Mouse (Mus musculus) megakaryocyte, adult 5-6 weeks (primary cell): ENCODE measurements around the gene Gm20388. TPM values are rescaled to one million over a fixed set of nuclear protein-coding genes. Genes with fewer than 3 reads are reported as not detected.

Experiments used
- ATAC-seq: 2 replicates; pipeline ENCODE4 v1.8.0; 2016; ENCODE audit warnings: mild to moderate bottlenecking, inconsistent platforms; ENCODE audit not compliant: poor library complexity, severe bottlenecking
- total RNA-seq, 2 experiments: library from RNA; stranded (forward) in 1 of 2; stranded (reverse) in 1 of 2; fragments of 153-499, 151-499 nt in 1 of 2; fragments of 221-1000, 200-1000 nt in 1 of 2; gene quantifications; 2 replicates each; pipeline versions ENCODE4 v1.2.3 to v1.2.4; 2015 to 2017

Gm20388 gene
- total RNA-seq, 2 experiments from 2014 or later = 7.6 to 15.5 TPM

DNA sequence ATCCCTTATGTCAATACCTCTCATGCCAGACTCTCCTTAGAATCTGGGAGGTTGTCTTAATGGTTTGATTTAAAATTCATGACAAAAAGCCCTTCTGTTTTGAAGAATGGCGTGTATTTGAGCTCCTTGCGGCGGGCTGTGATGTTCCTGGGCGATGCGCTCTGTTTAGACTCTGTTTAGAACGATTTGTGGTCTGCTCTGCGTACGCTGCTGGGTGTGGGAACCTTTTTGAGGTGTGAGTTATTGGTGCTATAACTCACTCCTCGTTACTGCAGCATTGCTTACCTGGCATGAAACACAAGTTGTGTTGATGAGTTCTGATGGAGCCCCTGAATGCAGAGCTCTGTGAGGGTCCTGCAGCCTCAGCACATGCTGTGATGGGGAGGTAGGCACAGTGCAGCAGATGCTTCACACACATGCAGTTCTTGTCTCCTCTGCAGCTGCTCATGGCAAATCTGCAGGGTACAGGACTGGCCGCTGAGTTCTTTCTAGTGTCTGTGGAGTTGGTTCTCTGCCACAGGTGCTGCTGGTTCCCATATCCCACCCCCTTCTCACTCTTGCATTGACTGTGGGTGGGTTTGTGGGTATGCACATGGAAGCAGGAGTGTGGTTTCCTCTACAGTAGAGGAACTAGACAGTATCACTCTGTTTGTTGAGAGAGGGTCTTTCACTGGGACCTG is 4363.9 kb downstream of the Gm20388 start:
- ATAC-seq = no peak

GRCm38 (mm10) chr8:124275377-124276071 is 4364.9 kb downstream of the Gm20388 start:
- ATAC-seq = peak; percentile 41

DNA sequence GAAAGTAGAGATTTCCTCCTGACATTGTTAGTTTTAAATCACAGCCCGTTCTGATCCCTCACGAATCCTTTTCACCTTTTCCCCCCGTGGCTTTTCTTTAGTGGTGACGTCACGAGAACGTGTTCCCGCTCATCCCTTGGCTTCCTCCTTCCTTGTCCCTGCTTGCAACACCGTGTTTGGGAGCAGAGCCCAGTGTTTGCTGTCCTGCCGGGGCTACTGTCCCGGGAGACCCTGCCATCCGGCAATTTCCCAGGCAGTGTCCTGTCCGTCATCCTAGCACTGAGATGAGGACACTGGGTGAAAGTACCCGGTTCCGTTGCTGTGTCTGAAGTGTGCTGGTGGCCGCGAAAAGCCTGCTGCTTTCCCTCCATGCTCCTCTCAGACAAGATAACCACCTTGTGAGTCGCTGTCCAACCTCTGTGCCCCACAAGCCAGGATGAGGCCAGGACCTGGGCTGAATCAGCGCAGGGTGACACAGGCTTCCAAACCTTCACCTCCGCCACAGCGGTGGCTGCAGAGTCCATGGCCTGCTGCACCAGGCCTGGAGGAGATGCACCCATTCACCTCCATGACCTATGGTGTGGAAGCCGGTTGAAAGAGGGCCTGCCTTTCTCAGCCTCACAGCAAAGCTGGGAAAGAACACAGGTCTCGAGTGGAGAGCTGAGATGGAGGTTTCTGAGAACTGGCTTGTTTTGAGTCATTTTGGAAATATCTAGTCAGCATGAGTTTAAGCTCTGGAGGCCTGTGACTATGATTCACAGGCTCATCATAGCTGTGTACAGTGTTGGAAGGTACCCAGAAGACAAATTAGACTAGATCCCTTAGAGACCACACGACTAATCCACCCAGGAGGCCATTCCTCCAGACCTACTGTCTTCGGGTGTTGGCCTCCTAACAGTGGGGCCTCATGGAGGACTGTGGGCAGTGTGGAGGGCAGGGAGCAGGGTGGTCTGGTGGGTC is 4367.6 kb downstream of the Gm20388 start:
- no peak for ATAC-seq

DNA sequence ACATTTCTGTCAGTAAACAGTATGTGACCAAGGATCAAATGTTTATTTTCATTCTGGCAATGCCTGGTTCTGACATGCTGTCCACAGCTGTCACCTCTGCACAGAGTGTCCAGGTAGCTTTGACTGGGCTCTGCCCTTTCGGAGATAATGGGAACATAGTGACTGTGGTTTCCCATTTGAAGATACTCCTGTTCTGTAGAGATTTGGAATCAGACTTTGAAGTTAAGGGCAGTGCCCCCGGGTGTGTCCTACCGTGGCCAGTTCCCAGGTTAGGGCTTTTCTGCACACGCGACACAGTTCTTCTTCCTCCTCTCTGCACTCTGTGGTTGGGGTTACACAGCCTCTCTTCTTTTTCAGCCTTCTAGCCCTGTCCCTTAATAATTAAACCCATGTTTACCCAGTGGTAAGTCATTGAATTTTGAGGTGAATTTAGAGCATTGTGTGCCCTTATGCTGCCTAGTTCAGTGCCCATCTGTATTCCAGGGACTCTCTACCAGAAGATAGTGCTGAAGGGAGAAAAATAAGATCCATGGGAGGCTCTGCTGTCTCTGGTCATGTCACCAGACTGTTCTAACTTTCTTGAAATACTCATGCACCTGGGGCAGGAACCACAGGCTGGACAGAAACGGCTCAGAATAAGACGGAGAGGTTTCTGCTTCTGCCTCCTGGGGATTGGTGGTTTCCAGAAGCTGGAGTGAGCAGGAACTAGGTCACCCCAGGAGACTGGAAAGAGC is 4368.5 kb downstream of the Gm20388 start:
- ATAC-seq = no peak

DNA sequence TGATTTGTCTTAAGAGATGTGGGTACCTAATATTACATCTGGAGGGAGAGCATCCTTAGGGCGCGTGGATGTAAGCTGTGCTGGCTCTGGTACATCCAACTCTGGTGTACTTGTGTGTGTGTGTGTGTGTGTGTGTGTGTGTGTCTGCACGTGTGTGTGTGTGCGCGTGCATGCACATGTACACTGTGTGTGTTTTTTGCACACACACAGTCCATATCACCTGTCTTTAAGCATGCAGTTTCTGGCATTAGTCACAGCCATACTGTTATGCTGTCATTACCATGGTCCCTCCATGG is 4369.0 kb downstream of the Gm20388 start:
- ATAC-seq = no peak

DNA sequence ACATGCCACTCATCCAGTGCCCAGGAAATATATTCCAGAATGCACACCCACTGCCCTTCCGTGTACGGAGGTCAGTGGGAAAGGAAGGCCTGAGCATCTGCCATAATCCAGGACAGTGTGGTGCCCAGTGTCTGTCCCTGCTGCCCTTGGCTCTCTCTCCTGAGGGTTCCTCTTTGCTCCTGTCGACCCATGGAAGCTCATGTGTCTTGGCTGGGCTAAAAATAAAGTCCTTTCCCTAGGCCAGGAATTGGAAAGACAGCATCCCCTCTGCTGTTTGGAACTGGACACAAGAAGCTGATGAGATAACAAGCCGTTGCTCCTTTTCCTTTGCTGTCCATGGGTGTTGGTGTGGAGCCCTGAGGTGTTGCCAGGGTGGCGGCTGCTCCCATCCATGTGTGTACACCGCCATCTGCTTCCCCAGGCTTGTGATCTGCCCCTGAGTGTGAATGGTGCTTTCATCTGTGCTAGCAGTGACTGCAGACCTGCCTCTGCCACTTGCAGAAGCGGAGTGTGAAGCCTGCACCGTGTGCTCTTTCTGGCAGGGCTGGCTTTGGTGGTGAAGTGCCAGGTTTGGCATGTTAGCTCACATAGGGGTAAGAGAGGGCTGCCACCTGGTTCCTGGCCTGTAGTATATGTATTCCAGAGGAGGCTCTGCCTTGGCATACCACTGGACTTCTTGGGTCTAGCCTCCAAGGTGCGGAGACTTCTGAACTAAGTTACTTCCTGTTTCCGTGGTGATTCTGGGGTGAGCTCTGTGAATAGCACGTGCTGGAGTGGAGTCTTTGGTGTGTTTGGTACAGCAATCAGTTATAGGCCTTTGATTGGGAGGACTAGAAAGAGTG is 4371.3 kb downstream of the Gm20388 start:
- peak; percentile 46; the same call in 1 of the 2 replicates for ATAC-seq

DNA sequence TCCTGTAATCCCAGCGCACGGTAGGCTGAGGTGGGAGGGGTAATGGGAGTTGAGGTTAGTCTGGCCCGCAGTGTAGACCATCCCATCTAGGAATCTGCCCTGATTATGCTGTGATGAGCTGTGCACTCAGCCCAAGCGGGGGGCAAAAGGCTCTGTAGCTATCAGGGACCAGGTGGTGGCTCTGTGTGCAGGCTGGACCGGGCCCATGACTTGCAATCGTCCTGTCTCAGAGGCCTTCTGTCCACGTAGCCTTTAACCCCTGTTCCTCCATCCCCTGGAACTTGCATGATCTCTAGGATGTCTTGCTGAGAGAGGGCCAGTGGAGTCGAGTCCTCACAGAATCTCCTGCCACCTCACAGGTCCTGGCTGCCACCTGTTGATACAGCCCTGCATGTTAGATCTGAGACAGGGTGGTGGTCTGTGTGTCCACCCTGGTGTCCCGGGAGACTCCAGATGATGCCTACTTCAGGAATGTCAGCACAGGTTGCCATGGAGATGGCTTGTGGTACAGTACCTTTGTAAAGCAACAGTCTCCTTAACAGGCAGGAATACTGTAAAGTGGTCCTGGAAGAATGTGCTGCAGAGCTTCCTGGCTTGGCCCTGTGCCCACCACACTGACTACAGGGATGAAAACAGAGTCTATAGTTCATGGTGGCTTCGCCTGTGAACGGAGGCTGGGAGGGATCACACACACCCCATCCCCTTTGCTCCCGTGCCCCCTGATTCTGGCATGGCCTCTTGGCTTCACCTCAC is 4372.4 kb downstream of the Gm20388 start:
- ATAC-seq = no peak

GRCm38 (mm10) chr8:124283644-124284332 is 4373.1 kb downstream of the Gm20388 start:
- ATAC-seq = no peak

DNA sequence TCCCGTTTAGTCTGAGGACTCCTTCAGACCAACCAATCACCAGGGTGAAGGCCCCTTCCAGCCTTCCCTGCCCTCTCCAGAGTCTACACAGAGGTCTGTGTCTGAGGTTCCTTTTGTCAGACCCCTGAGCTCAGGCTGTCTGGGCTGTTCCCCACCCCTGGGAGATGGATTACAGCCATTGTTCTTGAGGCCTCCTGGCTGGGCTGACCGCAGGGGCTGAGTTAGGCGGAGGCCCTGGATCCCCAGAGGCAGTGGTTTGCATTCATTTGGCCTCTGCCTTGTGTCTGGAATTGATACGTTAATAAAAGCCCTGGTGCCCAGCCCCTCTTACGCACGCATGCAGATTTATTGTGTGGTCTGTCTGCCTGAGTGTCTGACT is 4373.7 kb downstream of the Gm20388 start:
- no peak for ATAC-seq

GRCm38 (mm10) chr8:124284984-124285576 is 4374.4 kb downstream of the Gm20388 start:
- no peak for ATAC-seq

- ATAC-seq = no peak
Measured at GRCm38 (mm10) chr8:124286461-124287124, 4376.0 kb downstream of the Gm20388 start.

- no peak for ATAC-seq
Measured at GRCm38 (mm10) chr8:124288215-124288864, 4377.7 kb downstream of the Gm20388 start.

- no peak for ATAC-seq
Measured at GRCm38 (mm10) chr8:124289481-124290050, 4378.9 kb downstream of the Gm20388 start.

DNA sequence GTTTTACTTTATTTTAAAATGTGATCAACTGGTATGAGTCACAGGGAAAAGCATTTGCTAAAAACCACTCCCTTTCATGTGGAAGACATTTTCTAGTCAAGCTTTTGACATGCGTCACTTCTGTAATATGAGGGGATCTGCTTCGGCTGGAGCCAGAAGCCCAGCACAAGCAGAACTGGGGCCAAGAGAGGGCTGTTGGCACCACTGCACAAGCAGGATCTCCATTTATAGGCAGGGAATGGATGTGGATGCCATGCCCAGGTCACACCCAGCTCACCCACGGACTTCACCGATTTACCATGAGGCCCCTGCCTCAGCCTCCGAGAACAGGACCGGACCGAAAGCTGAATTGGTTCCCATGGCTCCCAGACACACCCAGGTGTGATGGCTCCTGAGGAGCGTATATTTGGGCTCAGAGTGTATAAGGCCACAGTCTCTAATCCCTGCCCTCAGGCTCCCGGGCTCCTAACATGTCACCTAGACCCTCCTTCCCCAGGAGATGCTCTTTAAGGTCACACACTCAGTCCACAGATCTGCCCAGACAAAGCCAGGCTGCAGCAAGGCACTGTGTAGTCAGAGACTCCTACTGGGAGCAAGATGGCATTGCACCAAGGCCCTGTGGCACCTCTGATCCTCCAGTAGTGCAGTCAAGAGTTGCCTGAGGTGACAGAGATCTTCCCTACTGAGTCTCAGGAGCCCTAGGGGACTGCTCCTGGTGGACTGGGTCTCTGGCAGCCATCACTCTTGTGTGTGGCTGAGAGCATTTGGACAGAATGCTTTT is 4380.5 kb downstream of the Gm20388 start:
- 0 out of 2 replicates have a peak, but pooled peaks have one; percentile 33 for ATAC-seq

GRCm38 (mm10) chr8:124291693-124292092 is 4381.1 kb downstream of the Gm20388 start:
- no peak for ATAC-seq

DNA sequence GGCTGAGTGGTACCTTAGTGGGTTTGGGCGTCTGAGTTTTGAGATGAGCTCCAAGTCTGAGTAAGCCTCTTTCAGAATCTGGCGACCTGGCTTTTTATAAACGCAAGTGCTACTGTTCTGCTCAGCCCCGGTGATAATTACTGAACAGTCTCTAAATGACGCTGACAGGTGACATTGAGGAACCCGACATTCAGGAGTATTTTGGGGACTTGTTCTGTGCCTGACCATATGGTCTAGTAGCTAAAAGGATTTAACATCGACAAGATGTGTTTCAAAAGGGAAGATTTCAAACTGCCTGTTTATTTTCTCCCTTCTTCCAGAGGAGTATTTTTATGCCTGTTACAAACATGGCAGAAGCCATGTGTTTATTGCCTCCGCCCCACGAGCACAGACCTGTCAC is 4382.3 kb downstream of the Gm20388 start:
- no peak for ATAC-seq
